Mouse (Mus musculus): ENCODE results near the gene Secisbp2l.

Secisbp2l gene

DNA sequence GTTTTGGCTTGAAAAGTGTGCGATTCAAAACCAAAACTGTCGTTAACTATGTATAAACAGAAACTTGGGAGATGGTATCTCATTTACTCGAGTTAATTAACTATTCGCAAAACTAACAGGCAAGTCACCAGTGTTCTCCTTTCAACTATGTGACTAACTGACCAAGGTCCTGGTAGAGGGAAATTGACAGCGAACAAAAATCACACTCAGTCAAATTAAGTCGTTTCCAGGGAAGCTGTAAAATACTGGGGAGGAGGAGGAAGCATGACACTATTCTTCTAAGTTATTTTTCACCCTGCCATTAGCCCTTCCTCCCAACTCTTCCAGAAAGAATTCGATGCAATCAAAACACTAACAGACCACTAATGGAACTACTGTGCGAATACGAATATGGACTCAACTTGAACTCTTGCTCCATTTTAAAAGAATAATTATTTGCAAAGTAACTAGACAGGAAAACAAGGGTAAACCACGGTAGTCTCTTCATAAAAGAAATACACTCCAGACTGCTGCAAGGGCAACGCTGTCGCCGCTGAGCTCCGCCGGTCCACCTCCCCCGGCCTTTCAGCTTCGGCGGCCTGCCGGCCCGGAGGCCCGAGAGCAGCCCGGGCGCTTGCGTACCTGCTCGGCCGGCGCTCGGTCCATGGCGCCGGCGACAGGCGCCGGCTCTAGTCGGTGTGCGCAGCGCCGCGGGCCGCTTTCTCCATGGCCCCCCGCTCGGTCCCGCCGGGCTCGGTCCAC lies 522 bp downstream of the Secisbp2l start:
- DNase-seq = no peak

DNA sequence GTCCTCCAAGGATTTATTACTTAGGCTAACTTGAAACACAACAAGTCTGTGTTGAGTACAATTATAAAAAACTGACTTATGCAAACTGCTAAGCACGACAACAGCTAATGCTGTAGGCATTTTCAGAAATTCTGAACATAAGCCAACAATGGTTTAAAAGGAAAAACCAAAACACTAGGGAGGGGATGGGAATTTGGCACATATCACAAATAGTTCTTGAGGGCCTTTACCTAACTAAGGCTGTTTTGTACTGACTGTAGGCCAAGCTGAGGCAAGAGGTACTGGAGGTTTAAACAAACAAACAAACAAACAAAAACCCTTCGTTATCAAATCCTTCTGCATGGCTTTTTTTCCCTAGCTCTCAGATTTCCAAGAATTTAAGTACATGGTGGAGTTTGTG lies 1.7 kb downstream of the Secisbp2l start:
- DNase-seq = no peak

DNA sequence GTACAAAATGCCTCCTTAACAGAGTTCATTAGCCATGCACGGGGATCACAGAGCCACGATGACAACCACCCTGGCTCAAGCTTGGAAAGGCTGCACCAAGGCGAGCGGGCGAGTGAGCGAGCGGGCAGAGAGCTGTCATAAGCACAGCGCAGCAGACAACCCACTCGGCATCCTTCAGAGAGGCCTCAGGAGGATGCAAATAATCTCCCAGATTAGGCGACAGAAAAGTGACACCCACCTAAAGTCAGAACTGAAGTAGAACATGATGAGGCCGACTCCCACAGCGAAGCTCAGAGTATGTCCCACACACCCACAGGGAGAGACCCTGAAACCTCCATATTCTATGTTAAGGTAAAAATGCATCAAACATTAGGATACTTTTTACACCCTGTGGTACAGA lies 4.3 kb downstream of the Secisbp2l start:
- no peak for DNase-seq

DNA sequence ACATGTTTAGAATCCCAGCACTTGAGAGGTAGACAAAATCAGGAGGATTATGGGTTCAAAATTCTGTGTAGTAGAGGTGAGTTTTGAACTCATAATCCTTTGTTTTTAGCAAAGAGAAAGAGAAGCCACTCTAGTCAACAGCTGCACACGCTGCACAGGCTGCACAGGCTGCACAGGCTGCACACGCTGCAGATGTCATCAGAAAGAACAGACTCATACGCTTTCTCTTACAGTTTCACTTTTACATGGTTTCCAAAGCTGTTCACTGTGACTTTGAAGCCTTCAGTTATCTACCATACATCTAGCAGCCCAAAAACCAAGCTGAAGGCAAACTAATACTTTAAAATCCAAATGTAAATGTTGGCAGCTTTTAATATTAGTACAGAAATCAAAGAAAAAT lies 5.7 kb downstream of the Secisbp2l start:
- DNase-seq = no peak

DNA sequence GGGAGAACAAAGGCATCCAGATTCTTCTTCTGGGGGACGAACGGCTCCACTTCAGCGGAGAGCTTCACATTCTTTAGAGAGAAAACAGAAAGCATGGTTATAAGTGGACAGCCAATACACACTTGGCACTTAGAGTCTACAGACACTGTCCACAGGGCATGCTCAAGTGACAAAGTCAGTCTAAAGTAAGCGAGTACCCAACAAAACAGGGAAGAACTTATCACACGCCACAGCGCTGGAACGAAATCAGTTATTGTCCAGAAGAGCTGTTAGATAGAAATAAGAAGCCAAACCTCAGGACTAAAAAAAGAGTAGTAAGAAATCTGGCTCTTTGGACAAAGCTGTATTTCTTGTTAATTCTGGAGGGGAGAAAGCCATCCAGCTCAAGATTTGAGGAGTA lies 7.0 kb downstream of the Secisbp2l start:
- no peak for DNase-seq

DNA sequence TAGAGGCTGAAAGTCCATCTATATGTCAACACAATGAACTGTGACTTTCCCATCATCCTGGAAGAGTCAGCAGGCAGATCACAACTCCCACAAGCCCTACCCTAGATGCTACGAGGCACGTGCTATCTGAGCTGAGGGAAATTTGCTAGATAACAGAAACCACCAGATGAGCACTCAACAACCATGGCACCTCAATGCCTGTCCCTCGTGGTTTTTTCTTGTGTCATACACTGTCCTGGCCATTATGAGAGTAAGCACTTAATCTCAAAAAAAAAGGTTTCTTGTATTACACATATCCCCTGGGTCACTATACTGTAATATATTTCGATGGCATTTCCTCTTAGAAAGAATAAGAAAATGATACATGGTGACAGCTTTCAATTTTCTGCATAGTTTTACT lies 7.8 kb downstream of the Secisbp2l start:
- no peak for DNase-seq

DNA sequence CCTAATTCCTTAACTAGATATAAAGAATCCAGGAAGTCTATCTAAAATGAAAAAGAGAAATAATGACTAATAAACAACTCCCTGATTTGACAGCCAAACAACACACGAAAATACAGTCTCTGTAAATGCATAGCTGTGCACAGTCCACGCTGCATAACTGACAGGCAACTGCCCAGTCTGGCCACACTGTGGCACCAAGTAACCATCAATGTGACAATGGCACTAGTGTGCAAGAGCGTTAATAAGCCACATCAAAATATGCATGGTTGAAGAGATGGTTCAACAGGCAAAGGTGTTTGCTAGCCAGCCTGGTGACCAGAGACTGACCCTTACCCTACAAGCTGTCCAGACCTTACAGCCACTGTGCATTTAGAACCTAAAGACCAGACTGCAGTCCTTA lies 17.6 kb downstream of the Secisbp2l start:
- peak; percentile 38 for DNase-seq

DNA sequence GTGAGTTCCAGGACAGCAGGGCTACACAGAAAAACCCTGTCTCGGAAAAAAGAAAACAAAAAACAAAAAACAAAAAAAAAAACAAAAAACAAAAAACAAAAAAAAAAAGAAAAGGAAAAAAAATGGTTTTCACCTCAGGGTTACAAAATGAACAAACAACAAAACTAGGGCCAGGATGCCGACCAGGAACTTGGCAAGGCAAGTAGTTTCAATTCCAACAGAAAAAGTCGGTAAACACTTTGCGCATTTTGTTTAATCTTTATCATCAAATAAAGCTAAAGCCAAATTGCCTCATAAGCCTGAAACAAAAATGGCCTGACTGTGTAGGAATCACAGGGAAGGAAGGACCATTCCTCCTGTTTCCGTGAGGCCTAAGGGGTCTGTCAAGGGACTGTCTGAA lies 18.1 kb downstream of the Secisbp2l start:
- no peak for DNase-seq

DNA sequence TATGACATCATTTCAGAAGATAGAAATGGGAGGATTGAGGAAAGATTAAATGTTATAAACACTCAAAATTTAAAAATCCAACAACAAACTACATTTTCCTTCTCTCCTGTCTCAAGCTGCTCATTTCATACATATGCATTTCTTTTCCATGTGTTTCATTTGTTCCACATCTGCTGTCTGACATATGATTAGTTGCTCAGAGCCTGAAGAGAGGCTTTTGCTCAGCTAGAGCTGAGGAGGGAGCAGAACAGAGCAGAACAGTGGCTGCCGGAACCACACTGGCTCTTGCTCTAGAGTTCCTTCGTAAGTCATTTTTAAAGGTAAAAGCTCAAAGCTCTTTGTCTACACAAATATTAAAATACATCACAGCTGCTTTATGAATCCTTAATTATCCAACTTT lies 33.3 kb downstream of the Secisbp2l start:
- DNase-seq = no peak

DNA sequence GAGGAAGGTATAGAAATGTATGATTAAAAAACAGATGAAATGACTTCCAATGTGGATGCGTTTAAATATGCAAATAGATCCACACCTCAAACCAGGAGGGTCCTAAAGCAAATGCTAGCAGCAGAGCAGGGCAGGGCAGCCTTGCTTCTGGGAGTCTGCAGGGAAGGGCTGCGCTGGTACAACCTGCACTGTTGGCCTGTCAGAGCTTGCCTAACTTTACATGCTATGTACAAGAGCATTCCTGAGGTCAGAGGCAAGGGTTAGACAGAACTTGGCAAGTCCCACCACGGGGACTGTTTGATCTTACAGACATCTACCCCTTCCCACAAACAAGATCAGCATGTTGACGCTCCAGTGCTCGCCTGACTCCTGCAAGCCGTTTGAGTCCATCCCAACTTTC lies 43.3 kb downstream of the Secisbp2l start:
- no peak for DNase-seq

DNA sequence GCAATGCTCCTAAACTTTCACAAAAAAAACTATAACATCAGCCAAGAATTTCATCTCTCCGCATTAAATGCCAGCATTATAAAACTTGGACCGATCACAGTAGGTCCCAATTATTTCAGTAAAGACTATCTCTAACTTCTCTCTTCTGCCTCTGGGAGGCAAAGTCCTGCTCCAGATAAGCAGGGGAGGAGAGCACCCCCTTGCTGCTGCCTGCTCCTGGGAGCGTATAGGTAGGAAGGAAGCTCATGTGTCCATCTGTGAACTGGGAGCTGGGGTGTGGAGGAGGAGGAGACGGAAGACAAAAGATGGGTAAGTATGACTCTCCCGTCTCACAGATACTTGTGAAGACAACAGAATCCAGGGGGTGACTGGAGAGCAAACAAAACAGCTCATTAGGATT lies 44.0 kb downstream of the Secisbp2l start:
- no peak for DNase-seq

DNA sequence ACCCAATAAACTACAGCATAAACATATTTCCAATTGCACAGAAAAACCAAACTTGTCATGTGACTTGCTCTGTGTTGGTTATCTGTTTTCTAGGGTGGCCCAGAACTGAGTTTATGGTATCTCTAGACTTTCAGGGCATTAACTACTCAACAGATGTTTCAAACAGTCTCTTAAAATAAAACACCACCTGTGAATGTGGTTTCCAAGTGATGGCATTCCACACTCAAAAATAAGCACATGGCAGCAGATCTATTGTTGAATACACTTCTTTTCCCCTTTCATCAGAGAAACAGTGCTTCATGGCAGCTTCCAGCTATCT lies 46.7 kb downstream of the Secisbp2l start:
- no peak for DNase-seq

DNA sequence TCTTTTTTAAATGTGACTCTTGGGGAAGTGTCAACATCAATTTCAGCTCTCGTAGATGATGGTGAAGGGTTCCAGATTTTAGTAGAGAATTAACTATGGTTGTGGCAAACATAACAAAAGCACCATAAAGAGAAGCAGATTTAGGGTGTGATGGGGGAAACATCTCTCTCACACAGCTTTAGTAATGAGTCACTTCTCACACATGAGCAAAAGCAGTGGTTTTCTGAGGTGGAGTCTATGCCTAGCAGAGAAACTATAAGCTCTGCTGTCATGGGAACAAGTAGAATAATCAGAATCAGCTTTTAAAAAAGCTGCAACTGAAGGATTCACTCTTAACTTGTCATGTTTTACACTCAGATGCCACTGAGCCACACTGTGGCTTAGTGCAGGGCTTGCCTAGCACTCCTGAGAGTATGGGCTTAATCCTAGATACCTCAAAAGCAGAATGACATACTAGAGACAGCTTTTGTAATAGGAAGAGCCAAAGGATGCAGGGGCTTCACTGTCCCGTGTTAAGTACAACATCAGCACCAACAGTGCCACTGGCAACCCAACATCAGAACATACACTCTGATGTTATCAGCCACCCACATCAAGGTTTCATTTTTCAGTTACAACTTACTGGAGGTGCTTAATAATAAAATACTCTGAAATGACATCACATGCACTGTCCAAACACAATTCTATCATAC lies 47.2 kb downstream of the Secisbp2l start:
- no peak for DNase-seq

DNA sequence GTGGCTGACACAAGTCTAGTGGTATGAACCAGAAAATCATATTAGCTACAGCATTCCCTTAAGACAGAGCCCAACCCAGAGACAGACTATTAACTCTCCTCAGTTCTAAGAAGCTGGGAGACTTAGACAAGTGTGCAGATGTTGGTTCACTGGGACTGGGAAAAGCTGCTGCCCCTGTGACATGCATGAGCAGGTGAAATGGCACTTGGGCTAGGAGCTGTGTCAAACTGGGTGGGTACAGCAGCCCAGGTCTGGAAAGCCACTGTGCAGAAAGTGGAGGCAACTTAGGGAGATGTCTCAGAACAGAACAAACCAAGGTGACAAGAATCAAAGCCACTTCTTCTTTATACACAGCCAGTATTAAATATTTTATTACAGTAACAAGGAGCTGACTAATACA lies 47.9 kb downstream of the Secisbp2l start:
- no peak for DNase-seq

DNA sequence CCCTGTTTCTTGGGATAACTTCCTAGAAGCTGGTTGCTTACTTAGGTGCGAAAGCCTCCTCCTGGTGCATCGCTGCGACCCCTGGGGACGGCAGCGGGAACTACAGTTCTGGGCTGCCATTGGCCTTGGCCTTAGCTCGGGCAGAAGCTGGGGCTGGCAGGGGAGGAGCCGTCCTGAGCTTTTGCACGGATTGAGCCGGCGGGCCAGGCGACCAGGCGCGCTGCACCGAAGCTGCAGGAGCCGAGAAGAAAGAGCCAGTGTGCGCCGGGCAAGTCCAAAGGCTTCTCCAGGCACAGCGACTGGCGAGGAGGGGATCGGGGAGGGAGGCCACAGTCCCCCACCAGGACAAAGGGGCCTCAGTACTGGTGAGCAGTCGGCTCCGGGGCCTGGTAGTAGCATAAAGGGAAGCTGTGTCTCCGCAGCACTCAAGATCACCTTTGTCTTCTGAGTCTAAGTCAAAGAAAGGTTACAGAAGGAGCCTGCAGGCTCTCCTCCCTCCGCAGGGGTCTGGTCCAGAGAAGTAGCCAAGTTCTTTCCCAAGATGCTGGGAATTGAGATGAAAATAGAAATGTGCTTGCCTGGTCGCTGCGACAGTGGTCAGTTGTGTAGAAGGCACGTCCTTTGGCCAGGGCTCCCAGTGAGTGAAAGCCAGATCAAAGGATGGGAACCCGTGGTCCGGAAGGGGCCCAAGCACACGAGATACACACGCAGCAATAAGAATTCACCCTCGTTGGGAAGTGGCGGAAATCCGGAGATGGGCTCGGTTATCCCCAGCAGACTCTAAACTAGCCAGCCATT lies 50.7 kb downstream of the Secisbp2l start:
- peak; percentile 97 for DNase-seq

DNA sequence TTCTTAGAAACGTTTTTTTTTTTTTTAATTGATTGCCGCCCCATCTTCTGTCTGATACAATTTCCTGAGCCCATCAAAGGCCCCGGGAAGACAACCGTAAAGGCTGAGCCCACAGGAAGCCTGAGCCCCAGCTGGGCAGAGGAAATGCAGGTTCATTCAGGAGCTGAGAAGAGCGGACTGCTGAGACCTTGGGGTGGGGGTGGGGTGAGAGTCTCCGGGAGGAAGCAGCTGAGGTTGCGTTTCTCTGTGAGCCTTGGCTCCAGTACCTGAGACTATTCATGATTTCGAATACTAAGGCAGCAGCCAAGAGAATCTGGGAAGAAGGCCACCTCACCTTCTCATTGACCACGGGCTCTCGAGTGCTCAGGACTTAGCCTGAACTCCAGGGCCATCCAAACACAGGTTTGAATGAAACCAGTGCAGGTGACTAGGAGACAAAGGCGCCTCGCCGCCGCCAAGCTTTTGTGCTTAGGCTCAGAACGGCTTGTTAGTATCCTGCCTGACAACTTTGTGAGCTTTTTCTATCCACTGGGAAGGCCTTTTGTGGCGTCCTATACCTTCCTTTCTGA lies 58.0 kb downstream of the Secisbp2l start:
- no peak for DNase-seq

DNA sequence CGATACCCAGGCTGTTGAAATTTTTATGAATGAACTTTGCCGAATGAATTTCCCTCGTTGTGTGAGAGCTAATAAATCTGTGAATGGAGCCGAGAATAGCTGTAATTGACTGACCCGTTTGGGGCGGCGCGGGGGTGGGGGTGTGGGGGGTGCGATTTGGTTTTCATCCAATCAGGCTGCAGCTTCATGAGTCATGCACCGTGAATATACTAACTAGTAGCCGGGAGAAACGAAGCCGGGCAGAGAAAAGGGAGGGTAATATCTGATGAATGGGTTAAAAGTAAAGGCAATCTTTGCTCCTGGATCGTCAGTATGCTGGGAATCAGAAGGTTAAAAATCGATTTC lies 58.6 kb downstream of the Secisbp2l start, which contains the start of gene Shc4:
TSS of gene Shc4 (minus strand) at position 63 of the 345 bp plus-strand sequence.
- DNase-seq = peak; percentile 21

DNA sequence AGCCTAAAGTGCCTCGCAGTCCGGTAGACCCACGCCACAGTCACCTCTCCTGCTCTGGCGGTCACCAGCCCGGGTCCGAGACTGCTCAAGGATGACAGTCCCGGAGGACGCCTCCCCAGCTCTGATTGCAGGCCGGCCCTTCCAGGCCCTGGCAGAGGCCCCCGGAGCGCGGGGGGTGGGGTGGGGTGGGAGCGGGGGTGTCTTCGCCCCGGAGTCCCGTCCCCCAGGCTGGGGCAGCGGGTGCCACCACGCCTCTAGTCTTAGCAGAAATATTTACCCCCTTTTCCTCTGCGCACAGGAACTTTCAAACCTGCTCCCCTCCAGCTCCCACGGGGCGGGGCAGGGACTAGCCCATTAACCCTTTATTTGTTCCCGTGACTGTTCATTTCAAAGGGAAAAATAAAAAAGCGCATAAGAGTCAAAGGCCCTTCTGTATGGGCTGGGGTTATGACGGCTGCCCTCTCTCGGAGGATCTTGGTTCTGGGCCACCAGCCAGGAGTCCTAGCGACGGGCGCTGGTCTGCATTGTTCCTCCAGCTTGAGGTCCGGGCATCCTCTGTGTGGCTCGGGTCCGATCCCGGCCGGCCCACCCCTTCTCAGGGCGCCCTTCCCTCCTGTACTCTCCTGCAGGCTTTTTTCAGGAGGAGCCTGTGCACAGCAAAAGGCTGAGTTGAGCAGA lies 59.1 kb downstream of the Secisbp2l start:
- DNase-seq = peak; percentile 75

DNA sequence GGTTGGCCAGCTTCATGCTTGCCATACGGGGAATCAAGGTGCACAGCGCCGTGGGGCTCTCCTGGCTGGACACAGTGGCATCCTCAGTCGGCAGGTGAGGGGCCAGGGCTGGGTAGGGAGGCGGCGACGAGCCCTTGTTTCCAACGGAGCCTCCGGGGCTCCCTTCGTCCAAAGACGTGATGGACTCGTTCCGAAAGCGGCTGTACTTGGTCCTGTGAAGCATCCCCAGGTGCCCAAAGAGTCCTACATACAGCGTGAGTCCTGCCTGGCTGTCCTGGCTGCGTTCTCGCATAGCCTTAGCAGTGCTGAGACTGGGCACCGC lies 59.6 kb downstream of the Secisbp2l start:
- DNase-seq = no peak

DNA sequence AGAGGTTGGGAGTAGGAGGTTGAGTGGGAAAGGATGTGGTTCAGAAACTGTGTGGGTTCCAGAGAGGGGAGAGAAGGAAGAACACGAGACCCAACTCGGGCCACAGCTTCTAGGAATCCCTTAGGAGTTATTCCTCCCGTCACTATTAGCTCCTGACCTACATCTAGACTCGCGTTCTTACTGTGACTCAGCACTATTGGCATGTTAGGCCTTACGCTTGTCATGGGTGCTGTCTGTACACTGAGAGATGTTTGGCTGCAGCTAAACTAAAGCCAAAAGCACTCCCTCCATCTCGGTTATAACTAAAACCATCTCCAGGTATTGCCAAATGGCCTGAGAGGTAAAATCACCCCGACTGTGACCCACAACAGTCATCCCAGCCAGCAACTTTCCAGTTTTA lies 66.1 kb downstream of the Secisbp2l start:
- no peak for DNase-seq

DNA sequence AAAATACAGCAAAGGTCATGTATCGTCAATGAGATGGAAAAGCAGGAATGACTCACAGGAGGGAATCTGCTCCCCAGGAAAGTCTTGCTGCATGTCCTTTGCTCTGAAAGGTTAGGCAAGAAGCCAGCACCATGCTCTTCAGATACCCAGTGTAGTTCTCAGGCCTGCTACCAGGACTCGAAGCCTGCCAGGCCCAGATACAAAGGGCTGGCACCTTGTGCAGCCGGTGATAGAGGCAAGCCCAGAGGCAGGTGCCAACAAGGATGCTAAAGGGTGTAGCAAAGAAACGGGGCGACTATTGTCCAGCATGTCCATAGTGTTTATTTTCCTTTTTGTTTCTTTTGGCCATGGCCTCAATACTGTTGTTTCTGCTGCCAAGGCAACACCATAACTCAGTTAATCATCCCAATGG lies 76.2 kb downstream of the Secisbp2l start:
- DNase-seq = peak; percentile 40

DNA sequence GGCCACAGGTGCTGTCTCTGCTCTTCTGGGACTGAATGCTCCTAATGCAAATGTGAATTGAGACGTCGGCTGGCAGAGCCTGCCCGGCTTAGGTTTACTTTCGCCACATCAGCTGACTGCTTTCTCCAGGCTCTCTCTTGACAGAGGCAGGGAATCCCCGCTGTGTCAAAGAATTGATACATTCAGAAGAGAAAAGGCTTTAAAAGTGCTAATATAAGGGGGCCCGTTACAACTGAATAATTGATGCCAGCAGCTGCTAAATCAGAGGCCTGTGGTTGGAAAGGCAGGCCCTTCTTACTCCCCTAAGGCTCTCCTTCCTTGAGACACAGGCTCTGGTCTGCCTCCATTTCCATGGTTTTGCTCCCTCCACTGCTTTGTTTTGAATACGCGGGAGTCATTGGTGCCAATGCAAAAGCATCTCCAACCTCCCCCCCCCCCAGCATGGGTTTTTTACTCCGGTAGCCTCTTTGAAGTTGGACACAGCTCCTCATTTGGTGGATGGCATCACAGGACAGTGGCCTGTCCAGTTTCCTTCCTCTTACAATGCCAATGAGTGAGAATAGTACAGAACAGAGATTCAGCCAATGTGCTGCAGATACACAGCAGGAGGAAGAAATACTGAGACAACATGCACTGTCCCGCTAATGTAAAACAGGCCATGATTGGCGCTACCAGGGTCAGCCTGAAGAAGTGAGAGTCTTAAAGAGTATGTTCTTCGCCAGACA lies 77.6 kb downstream of the Secisbp2l start:
- DNase-seq = no peak

DNA sequence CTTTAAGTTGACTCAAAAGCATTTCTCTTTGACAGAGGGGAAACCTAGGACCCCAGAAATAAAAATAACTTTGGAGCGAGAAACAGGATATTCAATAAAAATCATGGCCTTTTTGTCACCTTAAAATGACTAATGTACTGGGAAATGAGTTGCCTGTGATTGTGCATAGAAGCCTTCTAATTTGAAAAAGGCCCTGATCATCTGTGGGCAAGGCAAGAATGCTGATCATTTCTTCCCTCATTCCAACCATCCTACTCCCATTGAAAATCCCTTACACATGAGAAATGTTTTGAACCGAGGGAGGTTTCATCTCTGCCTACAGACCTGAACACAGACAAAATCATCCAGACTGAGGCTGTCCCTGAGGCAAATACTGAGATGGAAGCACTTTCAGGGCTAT lies 79.8 kb downstream of the Secisbp2l start:
- no peak for DNase-seq
